Mouse (Mus musculus): ENCODE results near the gene Cmah.
A peak's percentile ranks its signal among the peaks of the same experiment; 100 is the strongest.

Gene Cmah

GRCm38 (mm10) chr13:24327201-24327600 is at the start of gene Cmah:
Gene Cmah, plus strand, starts transcription at chr13:24327404.
- DNase-seq: peak; percentile 62 to 80

- peak in 1 of 2 experiments; percentile 35 for DNase-seq
Measured at GRCm38 (mm10) chr13:24279407-24279761, 47.8 kb upstream of the Cmah start.

GRCm38 (mm10) chr13:24279762-24280438 is 47.3 kb upstream of the Cmah start:
- DNase-seq: peak; percentile 53 to 75

- peak; percentile 81 to 94 for DNase-seq
Measured at GRCm38 (mm10) chr13:24280439-24281431, 46.5 kb upstream of the Cmah start, which contains the start of gene Carmil1. Gene Carmil1, minus strand, starts transcription at chr13:24280795.

- DNase-seq: peak; percentile 35 to 64
Measured at GRCm38 (mm10) chr13:24287381-24287780, 39.8 kb upstream of the Cmah start.

GRCm38 (mm10) chr13:24297252-24297651 is 30.0 kb upstream of the Cmah start:
- peak in 1 of 2 experiments; percentile 45 for DNase-seq

GRCm38 (mm10) chr13:24305486-24305885 is 21.7 kb upstream of the Cmah start:
- no peak for DNase-seq

GRCm38 (mm10) chr13:24306248-24306647 is 21.0 kb upstream of the Cmah start:
- peak in 1 of 2 experiments; percentile 42 for DNase-seq

GRCm38 (mm10) chr13:24311011-24311940 is 15.9 kb upstream of the Cmah start:
- no peak for DNase-seq

GRCm38 (mm10) chr13:24316563-24316962 is 10.6 kb upstream of the Cmah start:
- DNase-seq: no peak

GRCm38 (mm10) chr13:24318618-24319017 is 8.6 kb upstream of the Cmah start:
- DNase-seq: peak in 1 of 2 experiments; percentile 43

- DNase-seq: no peak
Measured at GRCm38 (mm10) chr13:24321313-24321712, 5.9 kb upstream of the Cmah start.

- no peak for DNase-seq
Measured at GRCm38 (mm10) chr13:24328036-24328817, 1.0 kb downstream of the Cmah start.

- peak in 1 of 2 experiments; percentile 51 for DNase-seq
Measured at GRCm38 (mm10) chr13:24330128-24330527, 2.9 kb downstream of the Cmah start.

- DNase-seq: no peak
Measured at GRCm38 (mm10) chr13:24330836-24331523, 3.8 kb downstream of the Cmah start.

- no peak for DNase-seq
Measured at GRCm38 (mm10) chr13:24332537-24332936, 5.3 kb downstream of the Cmah start.

GRCm38 (mm10) chr13:24336818-24337217 is 9.6 kb downstream of the Cmah start:
- no peak for DNase-seq

- peak; percentile 48 to 66 for DNase-seq
Measured at GRCm38 (mm10) chr13:24337874-24338273, 10.7 kb downstream of the Cmah start.

- DNase-seq: peak; percentile 31 to 68
Measured at GRCm38 (mm10) chr13:24338343-24338861, 11.2 kb downstream of the Cmah start.

- no peak for DNase-seq
Measured at GRCm38 (mm10) chr13:24339907-24340306, 12.7 kb downstream of the Cmah start.

- no peak for DNase-seq
Measured at GRCm38 (mm10) chr13:24340462-24340861, 13.3 kb downstream of the Cmah start.
